Mouse (Mus musculus): ENCODE results near the gene Kmt2c.
A peak's percentile ranks its signal among the peaks of the same experiment; 100 is the strongest.
"Not testable (repeated sequence)": the region's sequence is repeated elsewhere in the genome, so short reads cannot be mapped to it uniquely, and the experiment has no call there.

Kmt2c gene

GRCm38 (mm10) chr5:25516301-25516895 lies 17.8 kb upstream of the Kmt2c start:
- no peak for DNase-seq (ENCODE audit: extremely low read depth, low read depth, low spot score)

- DNase-seq (ENCODE audit: extremely low read depth, low read depth, low spot score) = no peak
These were observed 17.2 kb upstream of the Kmt2c start, which contains the start of gene Cct8l1 for GRCm38 (mm10) chr5:25515767-25516166. Gene Cct8l1, plus strand, starts transcription at chr5:25516067.

- DNase-seq (ENCODE audit: extremely low read depth, low read depth, low spot score) = no peak
These were observed 7.5 kb upstream of the Kmt2c start for GRCm38 (mm10) chr5:25506041-25506440.

- no peak for DNase-seq (ENCODE audit: extremely low read depth, low read depth, low spot score)
These were observed 2.1 kb upstream of the Kmt2c start for GRCm38 (mm10) chr5:25500686-25501085.

- peak; percentile 26 for DNase-seq (ENCODE audit: extremely low read depth, low read depth, low spot score)
These were observed 1.1 kb upstream of the Kmt2c start for GRCm38 (mm10) chr5:25499423-25500398.

GRCm38 (mm10) chr5:25498821-25499422 lies 339 bp upstream of the Kmt2c start:
- no peak for DNase-seq (ENCODE audit: extremely low read depth, low read depth, low spot score)

GRCm38 (mm10) chr5:25497720-25498345 lies 750 bp downstream of the Kmt2c start:
- no peak for DNase-seq (ENCODE audit: extremely low read depth, low read depth, low spot score)

- DNase-seq (ENCODE audit: extremely low read depth, low read depth, low spot score) = no peak
These were observed 1.2 kb downstream of the Kmt2c start for GRCm38 (mm10) chr5:25497369-25497719.

GRCm38 (mm10) chr5:25496652-25497051 lies 1.9 kb downstream of the Kmt2c start:
- DNase-seq (ENCODE audit: extremely low read depth, low read depth, low spot score) = no peak

GRCm38 (mm10) chr5:25478863-25479262 lies 19.7 kb downstream of the Kmt2c start:
- no peak for DNase-seq (ENCODE audit: extremely low read depth, low read depth, low spot score)

- no peak for DNase-seq (ENCODE audit: extremely low read depth, low read depth, low spot score)
These were observed 22.8 kb downstream of the Kmt2c start for GRCm38 (mm10) chr5:25475789-25476188.

GRCm38 (mm10) chr5:25472070-25472469 lies 26.5 kb downstream of the Kmt2c start:
- DNase-seq (ENCODE audit: extremely low read depth, low read depth, low spot score) = no peak

GRCm38 (mm10) chr5:25461956-25462355 lies 36.6 kb downstream of the Kmt2c start:
- no peak for DNase-seq (ENCODE audit: extremely low read depth, low read depth, low spot score)

GRCm38 (mm10) chr5:25455432-25455831 lies 43.2 kb downstream of the Kmt2c start:
- DNase-seq (ENCODE audit: extremely low read depth, low read depth, low spot score) = not testable (repeated sequence)

GRCm38 (mm10) chr5:25452691-25453090 lies 45.9 kb downstream of the Kmt2c start:
- DNase-seq (ENCODE audit: extremely low read depth, low read depth, low spot score) = no peak

- DNase-seq (ENCODE audit: extremely low read depth, low read depth, low spot score) = no peak
These were observed 61.1 kb downstream of the Kmt2c start for GRCm38 (mm10) chr5:25437508-25437907.

- DNase-seq (ENCODE audit: extremely low read depth, low read depth, low spot score) = no peak
These were observed 62.5 kb downstream of the Kmt2c start for GRCm38 (mm10) chr5:25436081-25436480.

- DNase-seq (ENCODE audit: extremely low read depth, low read depth, low spot score) = no peak
These were observed 76.0 kb downstream of the Kmt2c start for GRCm38 (mm10) chr5:25422576-25422975.

GRCm38 (mm10) chr5:25420601-25421000 lies 78.0 kb downstream of the Kmt2c start:
- DNase-seq (ENCODE audit: extremely low read depth, low read depth, low spot score) = no peak

GRCm38 (mm10) chr5:25415382-25415781 lies 83.2 kb downstream of the Kmt2c start:
- no peak for DNase-seq (ENCODE audit: extremely low read depth, low read depth, low spot score)

GRCm38 (mm10) chr5:25396727-25397126 lies 101.9 kb downstream of the Kmt2c start:
- DNase-seq (ENCODE audit: extremely low read depth, low read depth, low spot score) = no peak

Data from fat pad, adult 2 months (tissue).